Mouse (Mus musculus) ES-E14 (cell line): ENCODE results near the gene Rptor.

Experiments
- CHD2 ChIP-seq: IDR thresholded peaks from 2 replicates; pipeline ENCODE4 v1.6.1; 2014; ENCODE audit warnings: mild to moderate bottlenecking, low read depth, low read length, inconsistent platforms
- HCFC1 ChIP-seq: IDR thresholded peaks from 2 replicates; pipeline ENCODE4 v1.6.1; 2012; ENCODE audit warnings: low read length, inconsistent platforms, borderline replicate concordance; ENCODE audit not compliant: insufficient read depth
- MAFK ChIP-seq: IDR thresholded peaks from 2 replicates; pipeline ENCODE4 v1.6.1; 2014; ENCODE audit warnings: mild to moderate bottlenecking, low read depth, low read length, inconsistent platforms; ENCODE audit not compliant: insufficient read depth
- ZC3H11A ChIP-seq: IDR thresholded peaks from 2 replicates; pipeline ENCODE4 v1.6.1; 2012; ENCODE audit warnings: low read depth, mild to moderate bottlenecking, inconsistent platforms, low read length, borderline replicate concordance
- ZNF384 ChIP-seq: IDR thresholded peaks from 2 replicates; pipeline ENCODE4 v1.6.1; 2012; ENCODE audit warnings: low read depth, low read length, inconsistent platforms

DNA sequence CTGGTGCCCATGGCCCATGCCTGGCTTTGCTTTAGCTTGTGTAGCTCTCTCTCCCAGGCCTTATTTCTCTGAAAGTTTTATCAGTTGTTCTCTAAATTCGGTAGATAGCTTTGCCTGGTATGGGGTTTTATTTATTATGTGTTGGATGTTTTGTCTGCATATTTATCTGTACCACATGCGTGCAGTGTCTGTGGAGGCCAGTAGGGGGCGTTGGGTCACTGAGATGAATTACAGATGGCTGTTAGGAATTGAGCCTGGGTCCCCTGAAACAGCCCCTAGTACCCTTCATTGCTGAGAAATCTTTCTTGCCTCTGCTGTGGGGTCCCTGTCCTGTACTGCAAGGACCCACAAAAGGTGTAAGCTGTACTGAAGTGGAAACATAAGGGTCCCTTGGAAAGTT, 24.5 kb downstream of the Rptor start:
- TF ChIP-seq MAFK = no peak
- no peak for TF ChIP-seq CHD2
- no peak for TF ChIP-seq HCFC1
- no peak for TF ChIP-seq ZNF384
- TF ChIP-seq ZC3H11A = no peak
